Mouse (Mus musculus) intestine, embryonic 15.5 days (tissue): Measurements from ENCODE around the gene Dppa5a. TPM values are rescaled to one million over a fixed set of nuclear protein-coding genes. Genes with fewer than 3 reads are reported as not detected.

Experiments used
- ATAC-seq: fragments of 200-750 bp; cut with Nextera tagmentation; 2 replicates; pipeline ENCODE4 v1.8.0; 2017; ENCODE audit warnings: moderate TSS enrichment, moderate library complexity
- H3K27ac ChIP-seq: fragments of 300-500 bp; sonication (generic); 2 replicates; pipeline ENCODE4 v1.5.1; 2015; ENCODE audit warnings: mild to moderate bottlenecking, inconsistent platforms
- H3K27me3 ChIP-seq: fragments of 300-500 bp; sonication (generic); replicated peaks from 2 replicates; pipeline ENCODE4 v1.6.1; 2015; ENCODE audit warnings: inconsistent platforms
- H3K36me3 ChIP-seq: fragments of 300-500 bp; sonication (generic); 2 replicates; pipeline ENCODE4 v1.6.1; 2015; ENCODE audit warnings: inconsistent platforms
- H3K4me1 ChIP-seq: fragments of 300-500 bp; sonication (generic); replicated peaks from 2 replicates; pipeline ENCODE4 v1.6.1; 2015; ENCODE audit warnings: inconsistent platforms
- H3K4me2 ChIP-seq: fragments of 300-500 bp; sonication (generic); replicated peaks from 2 replicates; pipeline ENCODE4 v1.6.1; 2015; ENCODE audit warnings: mild to moderate bottlenecking, inconsistent platforms
- H3K4me3 ChIP-seq: fragments of 300-500 bp; sonication (generic); replicated peaks from 2 replicates; pipeline ENCODE4 v1.5.1; 2015; ENCODE audit warnings: inconsistent platforms
- H3K9ac ChIP-seq: fragments of 300-500 bp; sonication (generic); 2 replicates; pipeline ENCODE4 v1.6.1; 2015; ENCODE audit warnings: inconsistent platforms
- H3K9me3 ChIP-seq: fragments of 300-500 bp; sonication (generic); 2 replicates; pipeline ENCODE4 v1.6.1; 2016; ENCODE audit warnings: inconsistent platforms
- WGBS: fragments of 180-500 bp; shearing (Covaris S2); methylation state at CpG from one replicate; pipeline ENCODE4 v1.1.7; 2015; 5-methylcytosine and 5-hydroxymethylcytosine counted together
- polyA plus RNA-seq: library from polyadenylated mRNA; unstranded; fragments of >200 nt; fragmentation: Nextera tagmentation; extraction: Ambion mirVana; gene quantifications from 2 replicates; pipeline ENCODE4 v1.2.1, GENCODE M21; 2015

Dppa5a gene
- polyA plus RNA-seq, 1 experiment from 2014 or later, result not detected

GRCm38 (mm10) chr9:78377546-78377945 lies 9.6 kb upstream of the Dppa5a start:
- Histone ChIP-seq H3K36me3 (no peaks in the 10 kb centered on the region), H3K9me3 (no peaks in the 10 kb centered on the region), H3K4me3 (no peak overlapping the region), H3K4me1 (0 out of 2 replicates have a peak, but pooled peaks cover 7% of the 10 kb centered on the region), H3K4me2 (peak overlapping the region; percentile 64; the same call in 1 of the 2 replicates), H3K27ac (no peak overlapping the region), H3K27me3 (no peaks in the 10 kb centered on the region), H3K9ac (no peak overlapping the region)
- ATAC-seq, result no peak
- 44% methylated on average over 8 of the region's 8 CpGs for WGBS

DNA sequence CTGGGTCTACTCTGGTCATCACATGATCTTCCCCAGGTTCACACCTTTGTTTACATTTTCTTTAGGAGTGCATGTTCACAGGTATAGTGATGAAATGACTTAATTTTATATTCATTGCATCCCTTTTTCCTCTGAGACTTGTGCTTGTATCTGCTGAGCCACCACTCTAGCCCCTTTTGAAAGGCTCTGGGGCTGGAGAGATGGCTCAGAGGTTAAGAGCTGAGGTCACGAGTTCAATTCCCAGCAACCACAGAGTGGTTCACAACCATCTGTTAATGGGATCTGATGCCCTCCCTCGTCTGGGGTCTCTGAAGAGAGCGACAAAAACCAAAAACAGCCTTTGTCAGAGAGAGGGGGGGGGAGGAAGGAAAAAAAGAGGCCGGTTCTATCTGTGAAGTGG lies 7.5 kb upstream of the Dppa5a start:
- no peak overlapping the region for H3K27ac ChIP-seq
- H3K9ac ChIP-seq, result no peak overlapping the region
- H3K4me2 ChIP-seq, result no peak overlapping the region
- H3K9me3 ChIP-seq, result no peaks in the 10 kb centered on the region
- no peak overlapping the region for H3K4me3 ChIP-seq
- WGBS, result 61% methylated on average over 4 of the region's 4 CpGs
- peak; percentile 23; the same call in 1 of the 2 replicates for ATAC-seq
- no peaks in the 10 kb centered on the region for H3K36me3 ChIP-seq
- H3K4me1 ChIP-seq, result 0 out of 2 replicates have a peak, but pooled peaks cover 7% of the 10 kb centered on the region
- no peaks in the 10 kb centered on the region for H3K27me3 ChIP-seq

DNA sequence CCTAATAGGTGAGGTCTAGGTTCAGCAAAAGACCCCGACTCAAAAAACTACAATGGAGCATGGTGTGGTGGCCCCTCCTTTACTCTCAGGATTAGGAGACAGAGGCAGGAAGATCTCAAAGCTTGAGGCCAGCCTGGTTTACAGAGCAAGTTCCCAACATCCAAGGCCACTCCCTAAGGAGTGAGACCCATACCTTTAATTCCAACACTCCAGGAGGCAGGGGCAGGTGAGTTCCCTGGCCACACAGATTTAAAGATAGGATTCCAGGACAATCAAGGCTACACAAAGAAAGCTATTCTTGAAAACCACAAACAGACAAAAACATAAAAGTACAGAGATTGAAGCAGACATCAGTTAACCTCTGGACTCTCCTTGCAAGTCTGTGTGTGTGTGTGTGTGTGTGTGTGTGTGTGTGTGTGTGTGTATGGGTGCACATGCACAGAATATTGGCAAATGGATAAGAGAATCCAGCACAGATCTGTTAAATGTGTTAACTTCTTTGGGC lies 7.0 kb upstream of the Dppa5a start:
- H3K4me1 ChIP-seq, result 0 out of 2 replicates have a peak, but pooled peaks cover 7% of the 10 kb centered on the region
- no peak overlapping the region for H3K4me2 ChIP-seq
- H3K36me3 ChIP-seq, result no peaks in the 10 kb centered on the region
- WGBS, result 79% methylated on average over 1 of the region's 1 CpGs
- no peak overlapping the region for H3K9ac ChIP-seq
- H3K4me3 ChIP-seq, result no peak overlapping the region
- no peaks in the 10 kb centered on the region for H3K27me3 ChIP-seq
- H3K27ac ChIP-seq, result no peak overlapping the region
- peak; percentile 41; the same call in 1 of the 2 replicates for ATAC-seq
- no peaks in the 10 kb centered on the region for H3K9me3 ChIP-seq

DNA sequence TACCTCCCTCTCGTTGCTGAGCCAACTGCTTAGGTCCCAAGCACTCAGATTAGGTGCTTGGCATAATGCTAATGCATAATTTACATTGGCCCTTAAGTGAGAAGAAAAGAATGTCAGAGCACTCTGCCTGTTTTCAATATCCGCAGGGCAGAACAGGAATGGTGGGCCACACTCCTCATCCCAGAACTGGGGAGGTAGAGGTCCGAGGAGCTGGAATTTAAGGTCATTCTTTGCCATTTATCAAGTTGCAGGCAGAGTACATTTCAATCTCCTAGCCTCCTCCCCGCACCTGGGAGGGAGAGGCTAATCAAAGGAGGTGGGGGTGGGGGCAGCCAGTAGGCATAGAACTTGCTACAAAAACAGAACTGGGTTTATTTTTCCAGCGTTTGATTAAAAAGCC lies 6.4 kb upstream of the Dppa5a start:
- ATAC-seq, result no peak
- 0 out of 2 replicates have a peak, but pooled peaks cover 7% of the 10 kb centered on the region for H3K4me1 ChIP-seq
- no peak overlapping the region for H3K4me2 ChIP-seq
- WGBS, result 45% methylated on average over 5 of the region's 5 CpGs
- H3K27ac ChIP-seq, result no peak overlapping the region
- no peak overlapping the region for H3K9ac ChIP-seq
- no peaks in the 10 kb centered on the region for H3K27me3 ChIP-seq
- no peaks in the 10 kb centered on the region for H3K36me3 ChIP-seq
- H3K9me3 ChIP-seq, result no peaks in the 10 kb centered on the region
- no peak overlapping the region for H3K4me3 ChIP-seq

GRCm38 (mm10) chr9:78372827-78373504 lies 5.0 kb upstream of the Dppa5a start:
- no peak overlapping the region for H3K9ac ChIP-seq
- H3K27me3 ChIP-seq, result no peaks in the 10 kb centered on the region
- WGBS, result 80% methylated on average over 10 of the region's 10 CpGs
- no peak overlapping the region for H3K4me2 ChIP-seq
- no peaks in the 10 kb centered on the region for H3K36me3 ChIP-seq
- no peak overlapping the region for H3K4me3 ChIP-seq
- H3K9me3 ChIP-seq, result no peaks in the 10 kb centered on the region
- no peak overlapping the region for H3K27ac ChIP-seq
- ATAC-seq, result no peak
- H3K4me1 ChIP-seq, result 0 out of 2 replicates have a peak, but pooled peaks cover 2% of the 10 kb centered on the region

GRCm38 (mm10) chr9:78371441-78371840 lies 3.5 kb upstream of the Dppa5a start:
- Histone ChIP-seq H3K27ac (no peak overlapping the region), H3K9ac (no peak overlapping the region), H3K4me2 (no peak overlapping the region), H3K4me3 (no peak overlapping the region), H3K27me3 (no peaks in the 10 kb centered on the region), H3K9me3 (no peaks in the 10 kb centered on the region), H3K36me3 (no peaks in the 10 kb centered on the region), H3K4me1 (no peaks in the 10 kb centered on the region)
- ATAC-seq, result no peak
- 94% methylated on average over 3 of the region's 3 CpGs for WGBS

- ATAC-seq, result no peak
- no peaks in the 10 kb centered on the region for H3K27me3 ChIP-seq
- no peaks in the 10 kb centered on the region for H3K36me3 ChIP-seq
- 92% methylated on average over 7 of the region's 7 CpGs for WGBS
- H3K9ac ChIP-seq, result no peak overlapping the region
- H3K9me3 ChIP-seq, result no peaks in the 10 kb centered on the region
- no peak overlapping the region for H3K4me3 ChIP-seq
- H3K4me2 ChIP-seq, result no peak overlapping the region
- H3K4me1 ChIP-seq, result no peaks in the 10 kb centered on the region
- H3K27ac ChIP-seq, result no peak overlapping the region
Observed at GRCm38 (mm10) chr9:78369786-78370185, 1.8 kb upstream of the Dppa5a start.

DNA sequence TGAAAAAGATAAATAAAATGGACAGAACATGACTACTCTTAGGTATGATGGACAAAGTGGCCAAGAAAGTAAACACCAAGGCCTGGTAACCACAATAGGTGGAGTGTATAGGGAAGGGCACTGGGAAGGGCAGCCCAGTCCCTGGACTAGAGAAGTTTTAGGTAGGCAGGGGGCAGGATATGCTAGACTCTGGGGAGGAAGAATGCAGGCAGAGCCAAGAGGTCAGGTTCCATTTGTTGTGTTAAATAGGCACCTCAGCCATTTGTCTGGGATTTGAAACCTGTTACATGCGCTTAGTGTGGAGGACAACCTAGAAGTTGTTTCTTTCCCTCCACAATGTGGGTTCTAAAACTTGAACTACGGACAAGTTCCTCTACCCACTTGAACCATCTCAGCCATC lies 1.4 kb upstream of the Dppa5a start:
- no peak for ATAC-seq
- 81% methylated on average over 2 of the region's 2 CpGs for WGBS
- Histone ChIP-seq H3K4me1 (no peaks in the 10 kb centered on the region), H3K27me3 (no peaks in the 10 kb centered on the region), H3K4me3 (no peak overlapping the region), H3K9me3 (no peaks in the 10 kb centered on the region), H3K9ac (no peak overlapping the region), H3K27ac (no peak overlapping the region), H3K36me3 (no peaks in the 10 kb centered on the region), H3K4me2 (no peak overlapping the region)

DNA sequence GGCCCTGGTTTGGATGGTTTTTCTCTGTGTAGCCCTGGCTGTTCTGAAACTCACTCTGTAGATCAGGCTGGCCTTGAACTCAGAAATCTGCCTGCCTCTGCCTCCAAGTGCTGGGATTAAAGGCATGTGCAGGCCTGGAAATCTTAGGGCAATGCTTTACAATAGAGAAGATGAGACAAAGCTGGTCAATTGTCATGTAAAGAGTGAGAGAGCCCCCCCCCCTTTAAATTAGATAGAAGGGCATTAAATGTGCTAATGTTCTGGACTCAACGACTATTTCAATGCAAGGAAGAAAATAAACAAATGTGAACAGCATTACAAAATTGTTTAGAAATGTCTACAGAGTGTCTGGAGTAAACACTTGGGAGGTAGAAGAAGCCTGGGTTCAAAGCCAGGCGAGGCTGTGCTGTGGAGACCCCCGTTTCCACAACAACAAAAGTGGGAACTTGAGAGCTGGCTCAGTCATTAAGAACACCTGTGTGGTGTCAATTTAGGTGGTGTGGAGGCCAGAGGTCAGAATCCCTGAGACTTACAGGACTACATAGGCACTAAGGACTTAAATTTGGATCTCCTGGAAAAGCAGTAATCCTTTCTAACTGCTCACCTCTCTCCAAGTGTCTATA lies 805 bp upstream of the Dppa5a start:
- no peak for ATAC-seq
- H3K4me1 ChIP-seq, result no peaks in the 10 kb centered on the region
- H3K36me3 ChIP-seq, result no peaks in the 10 kb centered on the region
- H3K27ac ChIP-seq, result no peak overlapping the region
- no peak overlapping the region for H3K9ac ChIP-seq
- H3K27me3 ChIP-seq, result no peaks in the 10 kb centered on the region
- WGBS, result 69% methylated on average over 3 of the region's 3 CpGs
- H3K4me3 ChIP-seq, result no peak overlapping the region
- no peak overlapping the region for H3K4me2 ChIP-seq
- no peaks in the 10 kb centered on the region for H3K9me3 ChIP-seq

GRCm38 (mm10) chr9:78365850-78366544 lies 2.0 kb downstream of the Dppa5a start:
- no peaks in the 10 kb centered on the region for H3K36me3 ChIP-seq
- no peak overlapping the region for H3K4me2 ChIP-seq
- WGBS, result 66% methylated on average over 13 of the region's 13 CpGs
- H3K27ac ChIP-seq, result no peak overlapping the region
- ATAC-seq, result 0 out of 2 replicates have a peak, but pooled peaks have one; percentile 47
- no peaks in the 10 kb centered on the region for H3K4me1 ChIP-seq
- H3K4me3 ChIP-seq, result no peak overlapping the region
- H3K9ac ChIP-seq, result no peak overlapping the region
- H3K27me3 ChIP-seq, result no peaks in the 10 kb centered on the region
- H3K9me3 ChIP-seq, result no peaks in the 10 kb centered on the region

DNA sequence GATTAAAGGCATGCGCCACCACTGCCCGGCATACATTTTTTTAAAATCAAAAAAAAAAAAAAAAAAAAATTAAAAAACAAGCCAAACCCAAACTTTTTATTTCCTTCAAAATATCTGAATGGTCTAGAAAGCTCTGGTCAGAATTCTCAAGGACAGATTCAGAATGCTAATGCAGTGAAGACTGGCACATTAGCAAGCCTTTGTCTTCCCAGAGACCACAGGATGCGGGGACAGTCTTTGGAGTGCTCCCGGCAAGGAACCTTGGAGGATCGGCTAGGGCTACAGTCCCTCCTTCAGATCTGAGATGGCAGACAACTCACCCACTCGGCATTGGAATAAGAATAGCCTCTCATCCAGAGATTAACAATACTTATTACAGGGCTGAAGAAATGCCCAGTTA lies 3.3 kb downstream of the Dppa5a start:
- Histone ChIP-seq H3K4me3 (no peak overlapping the region), H3K4me1 (no peaks in the 10 kb centered on the region), H3K27ac (no peak overlapping the region), H3K9me3 (no peaks in the 10 kb centered on the region), H3K36me3 (no peaks in the 10 kb centered on the region), H3K27me3 (no peaks in the 10 kb centered on the region), H3K9ac (no peak overlapping the region), H3K4me2 (no peak overlapping the region)
- 93% methylated on average over 6 of the region's 6 CpGs for WGBS
- no peak for ATAC-seq

- Histone ChIP-seq H3K27ac (no peak overlapping the region), H3K4me3 (no peak overlapping the region), H3K27me3 (no peaks in the 10 kb centered on the region), H3K9ac (no peak overlapping the region), H3K4me1 (no peaks in the 10 kb centered on the region), H3K9me3 (no peaks in the 10 kb centered on the region), H3K36me3 (no peaks in the 10 kb centered on the region), H3K4me2 (no peak overlapping the region)
- ATAC-seq, result no peak
- WGBS, result 59% methylated on average over 6 of the region's 6 CpGs
Observed at GRCm38 (mm10) chr9:78363374-78363773, 4.6 kb downstream of the Dppa5a start.
